Mouse (Mus musculus) midbrain, embryonic 16.5 days (tissue): Measurements from ENCODE around the gene Mapk6. TPM values are rescaled to one million over a fixed set of nuclear protein-coding genes. Genes with fewer than 3 reads are reported as not detected.

Experiments used
- ATAC-seq: fragments of 200-750 bp; cut with Nextera tagmentation; 2 replicates; pipeline ENCODE4 v1.8.0; 2017; ENCODE audit warnings: moderate TSS enrichment
- H3K27ac ChIP-seq: fragments of 300-500 bp; sonication (generic); 2 replicates; pipeline ENCODE4 v1.5.1; 2014; ENCODE audit warnings: mild to moderate bottlenecking, low read length, mixed read lengths
- H3K27me3 ChIP-seq: fragments of 300-500 bp; sonication (generic); 2 replicates; pipeline ENCODE4 v1.6.1; 2014; ENCODE audit warnings: low read depth, low read length, mixed read lengths; ENCODE audit not compliant: control insufficient read depth, insufficient read depth
- H3K36me3 ChIP-seq: fragments of 300-500 bp; sonication (generic); 2 replicates; pipeline ENCODE4 v1.6.1; 2014; ENCODE audit warnings: mild to moderate bottlenecking, low read length, moderate library complexity, mixed read lengths; ENCODE audit not compliant: control insufficient read depth, insufficient read depth
- H3K4me1 ChIP-seq: fragments of 300-500 bp; sonication (generic); 2 replicates; pipeline ENCODE4 v1.6.1; 2014; ENCODE audit warnings: mild to moderate bottlenecking, low read length, mixed read lengths; ENCODE audit not compliant: control insufficient read depth, insufficient read depth
- H3K4me2 ChIP-seq: fragments of 300-500 bp; sonication (generic); 2 replicates; pipeline ENCODE4 v1.6.1; 2014; ENCODE audit warnings: mild to moderate bottlenecking, low read length, mixed read lengths
- H3K4me3 ChIP-seq: fragments of 300-500 bp; sonication (generic); 2 replicates; pipeline ENCODE4 v1.5.1; 2014; ENCODE audit warnings: low read depth, mild to moderate bottlenecking, low read length, moderate library complexity, mixed read lengths
- H3K9ac ChIP-seq: fragments of 300-500 bp; sonication (generic); 2 replicates; pipeline ENCODE4 v1.6.1; 2014; ENCODE audit warnings: low read depth, low read length, mixed read lengths
- H3K9me3 ChIP-seq: fragments of 300-500 bp; sonication (generic); replicated peaks from 2 replicates; pipeline ENCODE4 v1.6.1; 2014; ENCODE audit warnings: mild to moderate bottlenecking, low read length, mixed read lengths; ENCODE audit not compliant: control insufficient read depth, poor library complexity, severe bottlenecking
- WGBS: fragments of 180-500 bp; shearing (Covaris S2); extraction: QIAGEN DNeasy Blood & Tissue Kit; methylation state at CpG from one replicate; pipeline ENCODE4 v1.1.7; 2014; 5-methylcytosine and 5-hydroxymethylcytosine counted together
- polyA plus RNA-seq: library from polyadenylated mRNA; unstranded; fragments of >200 nt; fragmentation: Nextera tagmentation; extraction: Ambion mirVana; gene quantifications from 2 replicates; pipeline ENCODE4 v1.2.1, GENCODE M21; 2015

Gene Mapk6
- polyA plus RNA-seq, 1 experiment from 2014 or later = 147 TPM

- H3K9ac ChIP-seq = no peak overlapping the region
- no peak overlapping the region for H3K4me3 ChIP-seq
- no peaks in the 10 kb centered on the region for H3K27me3 ChIP-seq
- H3K4me2 ChIP-seq = no peak overlapping the region
- no peaks in the 10 kb centered on the region for H3K9me3 ChIP-seq
- H3K4me1 ChIP-seq = no peaks in the 10 kb centered on the region
- H3K36me3 ChIP-seq = peaks cover 15% of the 10 kb centered on the region
- no peak overlapping the region for H3K27ac ChIP-seq
- no peak for ATAC-seq
- WGBS = 83% methylated on average over 8 of the region's 8 CpGs
Observed at GRCm38 (mm10) chr9:75330821-75331220, 79.0 kb downstream of the Mapk6 start.

GRCm38 (mm10) chr9:75328047-75328446 is 81.8 kb downstream of the Mapk6 start:
- no peaks in the 10 kb centered on the region for H3K27me3 ChIP-seq
- H3K4me2 ChIP-seq = no peak overlapping the region
- no peak for ATAC-seq
- H3K9ac ChIP-seq = no peak overlapping the region
- H3K27ac ChIP-seq = no peak overlapping the region
- H3K9me3 ChIP-seq = no peaks in the 10 kb centered on the region
- H3K4me3 ChIP-seq = no peak overlapping the region
- H3K4me1 ChIP-seq = no peaks in the 10 kb centered on the region
- peaks cover 6% of the 10 kb centered on the region; the same call in 1 of the 2 replicates for H3K36me3 ChIP-seq
- WGBS = 95% methylated on average over 3 of the region's 3 CpGs

GRCm38 (mm10) chr9:75322099-75322885 is 87.5 kb downstream of the Mapk6 start:
- 87% methylated on average over 13 of the region's 13 CpGs for WGBS
- Histone ChIP-seq H3K27me3 (no peaks in the 10 kb centered on the region), H3K9me3 (no peaks in the 10 kb centered on the region), H3K9ac (no peak overlapping the region), H3K27ac (no peak overlapping the region), H3K36me3 (no peaks in the 10 kb centered on the region; the same call in 1 of the 2 replicates), H3K4me1 (peaks cover 7% of the 10 kb centered on the region), H3K4me3 (no peak overlapping the region), H3K4me2 (no peak overlapping the region)
- ATAC-seq = no peak

- 74% methylated on average over 3 of the region's 3 CpGs for WGBS
- no peak overlapping the region for H3K4me3 ChIP-seq
- no peaks in the 10 kb centered on the region for H3K27me3 ChIP-seq
- no peak overlapping the region for H3K9ac ChIP-seq
- ATAC-seq = no peak
- H3K36me3 ChIP-seq = no peaks in the 10 kb centered on the region
- H3K4me1 ChIP-seq = peaks cover 21% of the 10 kb centered on the region
- H3K4me2 ChIP-seq = no peak overlapping the region
- H3K9me3 ChIP-seq = no peaks in the 10 kb centered on the region
- H3K27ac ChIP-seq = no peak overlapping the region
Observed at GRCm38 (mm10) chr9:75319365-75319764, 90.4 kb downstream of the Mapk6 start.

Other genes with a start within 250 kb of the Mapk6 start
- gene Myo5c, start 178.0 kb downstream of the Mapk6 start, polyA plus RNA-seq = 0.26 and 0.53 TPM in 2 replicates
- 69.7 and 78.1 TPM in 2 replicates for gene Gnb5, start 103.7 kb downstream of the Mapk6 start, polyA plus RNA-seq
- not detected in 2 replicates for gene Bcl2l10, start 62.2 kb downstream of the Mapk6 start, polyA plus RNA-seq
- gene Leo1, start 31.5 kb upstream of the Mapk6 start, polyA plus RNA-seq = 43.6 and 48.2 TPM in 2 replicates
- 78.0 and 82.7 TPM in 2 replicates for gene Tmod3, start 149.7 kb upstream of the Mapk6 start, polyA plus RNA-seq
- gene Tmod2, start 201.3 kb upstream of the Mapk6 start, polyA plus RNA-seq = 348 and 370 TPM in 2 replicates
- 31.7 and 33.9 TPM in 2 replicates for gene Lysmd2, start 215.7 kb upstream of the Mapk6 start, polyA plus RNA-seq